Mouse (Mus musculus): ENCODE data around the gene Capn12.

DNA sequence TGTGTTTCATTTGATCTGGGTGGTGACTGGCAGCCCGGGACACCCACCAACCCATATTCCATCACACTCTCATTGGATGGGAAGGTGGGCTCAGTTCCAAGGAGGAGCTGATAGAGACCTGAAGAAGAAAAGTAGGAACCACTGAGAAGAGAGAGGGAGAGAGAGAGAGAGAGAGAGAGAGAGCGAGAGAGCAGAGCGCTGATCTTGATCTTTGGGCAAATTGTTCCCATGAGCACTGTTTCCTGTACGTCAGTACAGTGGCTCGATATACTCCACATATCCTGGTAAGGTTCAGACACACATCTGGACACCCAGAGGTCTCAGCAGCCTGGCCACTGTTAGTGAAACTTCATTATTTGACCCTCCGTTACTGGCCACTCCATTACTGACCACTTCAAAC is 17.7 kb upstream of the Capn12 start, which contains the start of gene Lgals7:
- TF ChIP-seq CTCF (IDR thresholded peaks at IDR 0.05) (no peak), POLR2A (IDR thresholded peaks at IDR 0.05; ENCODE audit: insufficient read depth, low read depth, low read length) (no peak), EP300 (IDR thresholded peaks at IDR 0.05; ENCODE audit: insufficient read depth, low read depth, low read length) (no peak)
